Mouse (Mus musculus): ENCODE measurements around the gene Azin2. TPM values are rescaled to one million over a fixed set of nuclear protein-coding genes. Genes with fewer than 3 reads are reported as not detected.

Gene Azin2
- polyA plus RNA-seq, 1 experiment, result 46.0 TPM

DNA sequence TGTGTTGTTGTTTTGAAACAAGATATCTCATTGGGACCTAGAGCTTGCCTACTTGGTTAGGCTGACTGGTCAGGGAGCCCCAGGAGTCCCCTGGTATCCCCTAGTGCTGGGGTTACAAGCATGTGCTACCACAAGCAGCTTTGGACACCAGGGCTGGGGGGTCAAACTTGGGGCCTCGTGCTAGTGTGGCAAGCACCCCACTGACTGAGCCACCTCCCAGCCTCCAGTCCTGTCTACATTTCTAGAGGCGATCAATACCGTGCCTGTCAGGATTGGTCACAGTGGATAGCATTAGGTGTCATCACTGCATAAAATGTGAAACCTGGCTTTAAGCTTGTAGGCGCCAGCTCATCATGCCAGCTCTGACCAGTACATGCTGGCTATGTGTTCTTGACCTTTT, 66.4 kb downstream of the Azin2 start:
- peaks cover 7% of the 10 kb centered on the region; the same call in 1 of the 2 replicates for H3K4me1 ChIP-seq (ENCODE audit: control insufficient read depth, insufficient read depth, low read length)

DNA sequence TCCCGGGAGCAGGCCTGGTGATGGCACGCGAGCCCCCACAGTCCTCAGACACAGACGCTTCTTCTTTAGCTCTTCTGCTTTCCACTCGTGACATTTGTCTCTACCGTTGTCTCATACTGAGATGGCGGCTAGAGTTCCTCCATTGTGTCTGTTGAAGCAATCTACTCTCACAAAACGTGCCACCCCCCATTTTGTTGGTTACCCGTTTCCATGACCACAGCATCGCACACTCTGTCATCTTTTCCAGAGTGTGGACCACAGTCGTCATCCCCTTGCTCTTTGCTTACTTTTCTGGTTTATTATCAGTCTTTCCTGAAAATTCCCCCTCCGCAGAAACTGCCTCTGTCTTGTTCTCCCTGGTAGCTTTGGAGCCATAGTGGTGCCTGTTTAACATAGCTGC, 68.1 kb downstream of the Azin2 start:
- Histone ChIP-seq H3K27ac (ENCODE audit: insufficient read depth, low read length) (no peak overlapping the region), H3K4me1 (ENCODE audit: control insufficient read depth, insufficient read depth, low read length) (peaks cover 7% of the 10 kb centered on the region), H3K4me3 (ENCODE audit: insufficient read depth, low read length) (no peak overlapping the region)
- TF ChIP-seq POLR2A (IDR thresholded peaks at IDR 0.05; ENCODE audit: extremely low read depth, insufficient read depth, low read length) (no peak), CTCF (IDR thresholded peaks at IDR 0.05; ENCODE audit: extremely low read depth, insufficient read depth, low read length) (no peak)

More for the DNA sequence above, 66.4 kb downstream of the Azin2 start:
- H3K4me3 ChIP-seq (ENCODE audit: insufficient read depth, low read length), result no peak overlapping the region
- TF ChIP-seq CTCF (IDR thresholded peaks at IDR 0.05; ENCODE audit: extremely low read depth, insufficient read depth, low read length), result no peak
- no peak for TF ChIP-seq POLR2A (IDR thresholded peaks at IDR 0.05; ENCODE audit: extremely low read depth, insufficient read depth, low read length)
- no peak overlapping the region for H3K27ac ChIP-seq (ENCODE audit: insufficient read depth, low read length)

DNA sequence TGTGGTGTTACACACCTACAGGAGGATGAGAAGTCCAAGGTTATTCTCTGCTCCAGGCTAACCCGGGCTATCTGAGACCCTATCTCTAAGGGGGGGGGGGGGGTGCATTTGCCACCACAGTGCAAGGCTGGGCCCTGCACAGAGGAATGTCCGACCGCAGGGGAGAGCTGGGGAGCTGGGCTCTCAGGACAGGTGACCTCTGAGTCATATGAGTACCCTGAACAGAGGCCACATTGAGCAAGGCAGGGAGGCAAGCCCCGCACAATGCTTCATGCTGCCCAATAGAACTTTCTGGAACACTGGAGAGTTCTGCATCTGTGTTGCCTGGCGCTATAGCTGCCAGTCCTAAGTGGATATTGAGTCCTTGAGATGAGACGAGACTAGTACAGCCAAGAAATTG, 70.1 kb downstream of the Azin2 start:
- Histone ChIP-seq H3K4me3 (ENCODE audit: insufficient read depth, low read length) (no peak overlapping the region), H3K4me1 (ENCODE audit: control insufficient read depth, insufficient read depth, low read length) (peaks cover 5% of the 10 kb centered on the region), H3K27ac (ENCODE audit: insufficient read depth, low read length) (no peak overlapping the region)
- no peak for TF ChIP-seq POLR2A (IDR thresholded peaks at IDR 0.05; ENCODE audit: extremely low read depth, insufficient read depth, low read length)

DNA sequence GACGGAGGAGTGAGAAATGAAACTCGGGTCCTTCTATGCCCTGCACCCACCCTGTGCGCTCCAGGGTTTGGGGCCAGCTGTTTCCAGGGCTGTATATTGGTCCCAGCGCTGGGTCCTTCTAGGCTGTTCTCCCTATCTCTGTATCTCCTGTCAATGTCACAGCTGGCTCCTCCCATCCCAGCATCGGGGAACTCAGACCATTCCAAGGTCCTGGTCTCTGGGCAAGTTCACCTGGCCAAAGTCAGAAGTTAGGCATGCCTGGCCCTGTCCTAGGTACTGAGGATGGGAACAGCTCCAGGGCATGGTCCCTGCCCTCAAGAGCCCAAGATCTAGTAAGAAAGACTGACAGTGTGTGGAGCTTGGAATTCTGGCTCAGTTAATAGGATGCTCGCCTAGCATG, 70.5 kb downstream of the Azin2 start:
- TF ChIP-seq POLR2A (IDR thresholded peaks at IDR 0.05; ENCODE audit: extremely low read depth, insufficient read depth, low read length) (no peak), CTCF (IDR thresholded peaks at IDR 0.05; ENCODE audit: extremely low read depth, insufficient read depth, low read length) (no peak)
- Histone ChIP-seq H3K4me3 (ENCODE audit: insufficient read depth, low read length) (no peak overlapping the region), H3K4me1 (ENCODE audit: control insufficient read depth, insufficient read depth, low read length) (peaks cover 5% of the 10 kb centered on the region), H3K27ac (ENCODE audit: insufficient read depth, low read length) (no peak overlapping the region)

DNA sequence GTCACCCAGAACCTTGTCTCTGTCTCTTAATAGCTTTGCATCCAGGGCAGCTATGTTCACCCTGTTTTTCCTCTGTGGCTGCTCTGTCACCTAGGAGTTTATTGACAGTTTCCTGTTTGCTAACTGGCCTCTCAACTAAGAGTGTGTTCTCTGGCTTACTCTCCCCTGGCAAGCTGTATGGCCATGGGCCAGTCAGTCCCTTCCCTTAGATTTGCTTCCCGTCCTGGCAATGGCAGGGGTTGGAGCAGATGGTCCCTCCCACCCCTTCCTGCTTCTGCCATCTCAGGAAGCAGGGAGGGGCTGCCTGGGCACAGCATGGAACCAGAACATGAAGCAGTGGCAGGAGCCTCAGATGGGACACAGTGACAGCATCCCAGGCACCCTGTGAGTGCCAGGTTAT, 71.1 kb downstream of the Azin2 start:
- Histone ChIP-seq H3K4me3 (ENCODE audit: insufficient read depth, low read length) (no peak overlapping the region), H3K27ac (ENCODE audit: insufficient read depth, low read length) (no peak overlapping the region), H3K4me1 (ENCODE audit: control insufficient read depth, insufficient read depth, low read length) (peaks cover 5% of the 10 kb centered on the region)
- no peak for TF ChIP-seq CTCF (IDR thresholded peaks at IDR 0.05; ENCODE audit: extremely low read depth, insufficient read depth, low read length)
- TF ChIP-seq POLR2A (IDR thresholded peaks at IDR 0.05; ENCODE audit: extremely low read depth, insufficient read depth, low read length), result no peak

DNA sequence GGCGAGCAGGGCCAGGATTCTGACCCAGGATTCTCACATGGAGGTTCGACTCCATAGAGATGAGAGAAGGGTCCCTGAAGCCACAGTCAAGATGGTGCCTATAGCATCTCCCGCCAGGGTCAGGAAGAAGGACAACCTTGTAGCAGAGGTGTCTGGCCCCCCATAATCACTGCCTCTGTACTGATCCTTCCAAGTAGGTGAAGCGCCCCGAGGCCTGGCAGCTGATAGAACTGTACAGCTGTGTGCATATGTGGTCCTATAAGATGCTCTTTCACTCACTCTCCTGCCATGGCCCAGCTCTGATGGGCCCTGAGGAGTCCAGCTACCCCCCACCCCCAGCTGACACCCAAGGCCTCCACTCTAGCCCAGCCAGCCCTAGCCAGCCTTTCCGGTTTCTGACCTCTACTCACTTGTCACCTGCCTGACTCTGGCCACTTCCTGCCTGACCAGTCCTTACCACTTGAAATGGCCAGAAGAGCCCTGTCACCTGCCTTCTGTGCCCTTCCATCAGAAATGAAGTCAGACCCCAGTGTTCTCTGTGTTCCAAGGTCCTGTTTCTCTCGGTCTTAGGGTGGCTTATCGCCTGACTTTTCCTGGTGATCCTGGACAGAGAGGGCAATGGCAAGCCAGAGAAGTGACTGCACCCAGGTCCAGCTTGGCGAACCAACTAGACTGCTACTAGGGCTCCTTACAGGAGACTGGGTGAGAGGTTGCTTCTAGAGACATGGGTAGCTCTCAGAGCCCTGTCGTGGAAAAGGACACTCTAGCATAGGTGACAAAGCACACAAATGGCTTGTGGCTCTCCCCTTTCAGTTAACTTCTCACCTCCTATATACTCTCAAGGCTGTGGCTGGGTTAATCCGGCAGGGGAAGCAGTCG, 72.3 kb downstream of the Azin2 start:
- Histone ChIP-seq H3K27ac (ENCODE audit: insufficient read depth, low read length) (no peak overlapping the region), H3K4me1 (ENCODE audit: control insufficient read depth, insufficient read depth, low read length) (peaks cover 5% of the 10 kb centered on the region), H3K4me3 (ENCODE audit: insufficient read depth, low read length) (no peak overlapping the region)
- TF ChIP-seq CTCF (IDR thresholded peaks at IDR 0.05; ENCODE audit: extremely low read depth, insufficient read depth, low read length), result no peak
- TF ChIP-seq POLR2A (IDR thresholded peaks at IDR 0.05; ENCODE audit: extremely low read depth, insufficient read depth, low read length), result no peak

DNA sequence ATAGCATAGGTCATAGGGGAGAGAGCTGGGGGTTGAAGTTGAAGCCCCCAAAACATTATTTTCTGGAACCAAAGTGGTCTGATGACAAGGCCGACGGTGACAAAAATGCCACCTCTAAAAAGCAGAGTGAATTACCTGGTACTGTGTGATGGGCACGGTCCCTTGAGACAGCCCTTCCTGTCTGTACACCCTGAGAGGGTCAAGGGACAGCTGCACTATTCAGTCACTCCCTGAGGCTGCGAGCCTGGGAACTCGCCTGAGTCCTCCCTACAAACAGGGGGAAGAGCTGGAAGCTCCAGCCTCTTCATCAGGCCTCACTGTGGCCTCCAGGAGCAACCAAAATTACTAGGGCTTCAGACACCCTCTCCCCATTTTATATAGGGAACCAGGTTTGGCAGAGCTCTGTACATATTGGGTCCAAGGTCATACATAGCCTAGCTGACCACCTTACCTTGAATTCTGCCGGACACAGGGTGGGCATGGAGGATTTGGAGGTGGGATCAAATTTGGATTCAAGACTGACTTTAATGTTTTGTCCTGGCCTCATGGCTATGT, 73.7 kb downstream of the Azin2 start:
- TF ChIP-seq POLR2A (IDR thresholded peaks at IDR 0.05; ENCODE audit: extremely low read depth, insufficient read depth, low read length) (no peak), CTCF (IDR thresholded peaks at IDR 0.05; ENCODE audit: extremely low read depth, insufficient read depth, low read length) (no peak)
- H3K4me1 ChIP-seq (ENCODE audit: control insufficient read depth, insufficient read depth, low read length), result peaks cover 5% of the 10 kb centered on the region
- H3K4me3 ChIP-seq (ENCODE audit: insufficient read depth, low read length), result no peak overlapping the region
- no peak overlapping the region for H3K27ac ChIP-seq (ENCODE audit: insufficient read depth, low read length)

DNA sequence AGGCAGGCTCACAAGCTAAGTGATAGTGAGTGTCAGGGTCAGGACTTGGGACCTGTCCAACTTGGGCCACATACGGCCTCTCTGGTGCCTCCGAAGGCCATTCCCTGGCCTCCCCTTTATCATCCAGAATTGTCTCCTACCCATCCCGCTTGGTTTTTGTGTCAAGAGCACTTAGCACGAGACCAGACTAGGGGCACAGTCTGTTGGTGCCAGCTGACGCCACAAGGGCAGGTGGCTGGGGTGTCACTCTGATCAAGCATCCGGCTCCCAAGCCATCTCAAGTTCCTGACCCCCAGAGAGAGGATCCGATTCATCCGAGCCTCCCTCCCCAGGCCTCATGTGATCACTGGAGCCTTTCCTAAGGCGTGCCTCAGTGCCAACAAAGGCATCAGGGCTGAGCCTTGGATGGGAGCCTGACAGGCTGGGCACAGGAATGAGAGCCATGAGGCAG, 74.6 kb downstream of the Azin2 start:
- Histone ChIP-seq H3K27ac (ENCODE audit: insufficient read depth, low read length) (no peak overlapping the region), H3K4me3 (ENCODE audit: insufficient read depth, low read length) (no peak overlapping the region), H3K4me1 (ENCODE audit: control insufficient read depth, insufficient read depth, low read length) (peaks cover 5% of the 10 kb centered on the region)
- TF ChIP-seq POLR2A (IDR thresholded peaks at IDR 0.05; ENCODE audit: extremely low read depth, insufficient read depth, low read length) (no peak), CTCF (IDR thresholded peaks at IDR 0.05; ENCODE audit: extremely low read depth, insufficient read depth, low read length) (no peak)

DNA sequence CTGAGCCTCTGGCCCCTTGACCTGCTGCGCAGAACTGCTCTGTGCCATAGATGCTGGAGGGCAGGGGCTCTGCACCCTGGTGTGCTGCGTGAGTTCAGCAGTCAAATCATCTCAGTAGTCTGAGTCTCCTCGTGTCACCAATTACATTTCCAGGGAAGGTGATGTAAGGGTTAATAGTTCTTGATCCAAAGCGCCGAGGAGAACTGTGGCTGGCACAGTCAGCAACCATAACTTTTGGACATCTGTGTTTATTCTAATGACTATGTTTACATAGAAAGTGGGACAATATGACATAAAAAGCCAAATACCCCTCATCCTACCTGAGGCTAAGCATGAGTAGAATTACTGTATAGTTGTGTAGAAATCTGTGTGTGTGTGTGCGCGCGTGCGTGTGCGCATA, 75.2 kb downstream of the Azin2 start:
- peaks cover 5% of the 10 kb centered on the region for H3K4me1 ChIP-seq (ENCODE audit: control insufficient read depth, insufficient read depth, low read length)
- H3K4me3 ChIP-seq (ENCODE audit: insufficient read depth, low read length), result no peak overlapping the region
- no peak for TF ChIP-seq POLR2A (IDR thresholded peaks at IDR 0.05; ENCODE audit: extremely low read depth, insufficient read depth, low read length)
- no peak for TF ChIP-seq CTCF (IDR thresholded peaks at IDR 0.05; ENCODE audit: extremely low read depth, insufficient read depth, low read length)
- no peak overlapping the region for H3K27ac ChIP-seq (ENCODE audit: insufficient read depth, low read length)

DNA sequence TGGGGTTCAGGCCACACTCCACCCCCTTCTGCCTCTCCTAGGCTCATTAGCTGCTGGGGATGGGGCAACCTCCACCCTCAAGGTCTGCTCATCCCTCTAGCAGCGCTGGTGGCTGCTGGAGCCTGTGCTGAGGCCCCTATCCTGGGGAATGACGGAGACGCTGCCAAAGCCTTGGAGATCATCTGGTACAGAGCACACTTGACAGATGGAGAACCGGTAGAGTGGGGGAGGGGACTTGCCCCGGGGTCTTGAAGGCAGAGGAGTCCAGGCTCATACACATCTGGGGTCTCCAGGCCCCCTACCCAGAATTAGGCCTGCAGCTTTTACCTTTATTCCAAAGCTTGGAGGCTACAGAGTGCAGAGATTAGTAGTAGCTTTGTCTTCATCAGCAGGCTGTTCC, 75.7 kb downstream of the Azin2 start:
- Histone ChIP-seq H3K4me3 (ENCODE audit: insufficient read depth, low read length) (no peak overlapping the region), H3K4me1 (ENCODE audit: control insufficient read depth, insufficient read depth, low read length) (peaks cover 5% of the 10 kb centered on the region), H3K27ac (ENCODE audit: insufficient read depth, low read length) (no peak overlapping the region)
- TF ChIP-seq CTCF (IDR thresholded peaks at IDR 0.05; ENCODE audit: extremely low read depth, insufficient read depth, low read length) (no peak), POLR2A (IDR thresholded peaks at IDR 0.05; ENCODE audit: extremely low read depth, insufficient read depth, low read length) (no peak)

Measured in cortical plate, adult 2 months (tissue).